Mouse (Mus musculus): ENCODE measurements around the gene Mylpf. TPM values are rescaled to one million over a fixed set of nuclear protein-coding genes. Genes with fewer than 3 reads are reported as not detected.
A peak's percentile ranks its signal among the peaks of the same experiment; 100 is the strongest.
"Not testable (repeated sequence)": the region's sequence is repeated elsewhere in the genome, so short reads cannot be mapped to it uniquely, and the experiment has no call there.

Mylpf gene
- polyA plus RNA-seq (2016; fragmentation: Nextera tagmentation; extraction: Ambion mirVana) = 40.4 and 51.1 TPM in 2 replicates

- peaks cover 15% of the 10 kb centered on the region for H3K36me3 ChIP-seq
- H3K4me3 ChIP-seq = peak within 1 kb of the TSS; percentile 75
- H3K27ac ChIP-seq = peak within 1 kb of the TSS; percentile 97
- peaks cover 1% of the 10 kb centered on the region; the same call in 1 of the 2 replicates for H3K27me3 ChIP-seq (ENCODE audit: insufficient read depth, poor library complexity, severe bottlenecking)
- peaks cover 39% of the 10 kb centered on the region for H3K4me1 ChIP-seq
- peak; percentile 98 for DNase-seq (ENCODE audit: low spot score)
- WGBS = under 1% methylated on average over 44 of the region's 44 CpGs
- no peaks in the 10 kb centered on the region for H3K9me3 ChIP-seq
These were observed at the start of gene Mylpf for GRCm38 (mm10) chr7:127208553-127209438. Mylpf (plus strand) TSS chr7:127208890.

GRCm38 (mm10) chr7:127162546-127162945 is 46.1 kb upstream of the Mylpf start:
- no peak overlapping the region for H3K4me3 ChIP-seq
- H3K27me3 ChIP-seq (ENCODE audit: insufficient read depth, poor library complexity, severe bottlenecking) = no peaks in the 10 kb centered on the region
- no peaks in the 10 kb centered on the region for H3K4me1 ChIP-seq
- 83% methylated on average over 5 of the region's 5 CpGs for WGBS
- H3K27ac ChIP-seq = no peak overlapping the region
- no peaks in the 10 kb centered on the region for H3K36me3 ChIP-seq
- no peaks in the 10 kb centered on the region for H3K9me3 ChIP-seq
- DNase-seq (ENCODE audit: low spot score) = no peak

- no peaks in the 10 kb centered on the region for H3K36me3 ChIP-seq
- no peak overlapping the region for H3K27ac ChIP-seq
- H3K4me3 ChIP-seq = no peak overlapping the region
- WGBS = 74% methylated on average over 4 of the region's 4 CpGs
- H3K27me3 ChIP-seq (ENCODE audit: insufficient read depth, poor library complexity, severe bottlenecking) = no peaks in the 10 kb centered on the region
- no peaks in the 10 kb centered on the region for H3K4me1 ChIP-seq
- no peaks in the 10 kb centered on the region for H3K9me3 ChIP-seq
- DNase-seq (ENCODE audit: low spot score) = no peak
These were observed 44.7 kb upstream of the Mylpf start for GRCm38 (mm10) chr7:127164002-127164401.

GRCm38 (mm10) chr7:127165607-127166493 is 42.8 kb upstream of the Mylpf start:
- Histone ChIP-seq H3K27me3 (ENCODE audit: insufficient read depth, poor library complexity, severe bottlenecking) (no peaks in the 10 kb centered on the region), H3K36me3 (no peaks in the 10 kb centered on the region), H3K27ac (no peak overlapping the region), H3K4me1 (no peaks in the 10 kb centered on the region), H3K4me3 (no peak overlapping the region), H3K9me3 (no peaks in the 10 kb centered on the region)
- no peak for DNase-seq (ENCODE audit: low spot score)
- 86% methylated on average over 12 of the region's 12 CpGs for WGBS

- no peaks in the 10 kb centered on the region for H3K4me1 ChIP-seq
- H3K9me3 ChIP-seq = peaks cover 2% of the 10 kb centered on the region; the same call in 1 of the 2 replicates
- no peak overlapping the region for H3K27ac ChIP-seq
- no peak overlapping the region for H3K4me3 ChIP-seq
- no peak for DNase-seq (ENCODE audit: low spot score)
- WGBS = 76% methylated on average over 5 of the region's 5 CpGs
- no peaks in the 10 kb centered on the region for H3K27me3 ChIP-seq (ENCODE audit: insufficient read depth, poor library complexity, severe bottlenecking)
- no peaks in the 10 kb centered on the region for H3K36me3 ChIP-seq
These were observed 42.2 kb upstream of the Mylpf start for GRCm38 (mm10) chr7:127166501-127166900.

- no peaks in the 10 kb centered on the region for H3K36me3 ChIP-seq
- DNase-seq (ENCODE audit: low spot score) = no peak
- no peaks in the 10 kb centered on the region for H3K27me3 ChIP-seq (ENCODE audit: insufficient read depth, poor library complexity, severe bottlenecking)
- H3K27ac ChIP-seq = no peak overlapping the region
- no peaks in the 10 kb centered on the region for H3K4me1 ChIP-seq
- no peak overlapping the region for H3K4me3 ChIP-seq
- no peaks in the 10 kb centered on the region for H3K9me3 ChIP-seq
- WGBS = 61% methylated on average over 4 of the region's 4 CpGs
These were observed 31.8 kb upstream of the Mylpf start for GRCm38 (mm10) chr7:127176937-127177336.

- 61% methylated on average over 2 of the region's 2 CpGs for WGBS
- Histone ChIP-seq H3K4me1 (no peaks in the 10 kb centered on the region), H3K4me3 (no peak overlapping the region), H3K36me3 (no peaks in the 10 kb centered on the region), H3K27ac (no peak overlapping the region), H3K27me3 (ENCODE audit: insufficient read depth, poor library complexity, severe bottlenecking) (no peaks in the 10 kb centered on the region), H3K9me3 (no peaks in the 10 kb centered on the region)
- DNase-seq (ENCODE audit: low spot score) = no peak
These were observed 27.9 kb upstream of the Mylpf start for GRCm38 (mm10) chr7:127180783-127181182.

GRCm38 (mm10) chr7:127181724-127182123 is 27.0 kb upstream of the Mylpf start:
- not testable (repeated sequence) for H3K4me3 ChIP-seq; H3K36me3 ChIP-seq; H3K27ac ChIP-seq; H3K4me1 ChIP-seq; H3K27me3 ChIP-seq (ENCODE audit: insufficient read depth, poor library complexity, severe bottlenecking); DNase-seq (ENCODE audit: low spot score); H3K9me3 ChIP-seq
- WGBS = 19% methylated on average over 3 of the region's 3 CpGs

- H3K27ac ChIP-seq = no peak overlapping the region
- WGBS = 70% methylated on average over 8 of the region's 8 CpGs
- H3K4me3 ChIP-seq = no peak overlapping the region
- no peaks in the 10 kb centered on the region for H3K27me3 ChIP-seq (ENCODE audit: insufficient read depth, poor library complexity, severe bottlenecking)
- no peaks in the 10 kb centered on the region for H3K36me3 ChIP-seq
- peaks cover 3% of the 10 kb centered on the region; the same call in 1 of the 2 replicates for H3K4me1 ChIP-seq
- no peak for DNase-seq (ENCODE audit: low spot score)
- H3K9me3 ChIP-seq = no peaks in the 10 kb centered on the region
These were observed 25.3 kb upstream of the Mylpf start for GRCm38 (mm10) chr7:127183345-127183744.

GRCm38 (mm10) chr7:127183828-127184227 is 24.9 kb upstream of the Mylpf start:
- 72% methylated on average over 6 of the region's 6 CpGs for WGBS
- Histone ChIP-seq H3K27ac (no peak overlapping the region), H3K9me3 (no peaks in the 10 kb centered on the region), H3K27me3 (ENCODE audit: insufficient read depth, poor library complexity, severe bottlenecking) (no peaks in the 10 kb centered on the region), H3K36me3 (no peaks in the 10 kb centered on the region), H3K4me1 (peaks cover 7% of the 10 kb centered on the region; the same call in 1 of the 2 replicates), H3K4me3 (no peak overlapping the region)
- DNase-seq (ENCODE audit: low spot score) = no peak

- Histone ChIP-seq H3K27ac (no peak overlapping the region), H3K4me1 (peaks cover 7% of the 10 kb centered on the region; the same call in 1 of the 2 replicates), H3K27me3 (ENCODE audit: insufficient read depth, poor library complexity, severe bottlenecking) (no peaks in the 10 kb centered on the region), H3K9me3 (no peaks in the 10 kb centered on the region), H3K4me3 (no peak overlapping the region), H3K36me3 (no peaks in the 10 kb centered on the region)
- no peak for DNase-seq (ENCODE audit: low spot score)
- 50% methylated on average over 1 of the region's 1 CpGs for WGBS
These were observed 24.0 kb upstream of the Mylpf start for GRCm38 (mm10) chr7:127184720-127185119.

GRCm38 (mm10) chr7:127185601-127186000 is 23.1 kb upstream of the Mylpf start:
- H3K4me1 ChIP-seq = peaks cover 7% of the 10 kb centered on the region; the same call in 1 of the 2 replicates
- no peaks in the 10 kb centered on the region for H3K9me3 ChIP-seq
- H3K27me3 ChIP-seq (ENCODE audit: insufficient read depth, poor library complexity, severe bottlenecking) = no peaks in the 10 kb centered on the region
- DNase-seq (ENCODE audit: low spot score) = no peak
- no peaks in the 10 kb centered on the region for H3K36me3 ChIP-seq
- no peak overlapping the region for H3K4me3 ChIP-seq
- H3K27ac ChIP-seq = no peak overlapping the region
- 50% methylated on average over 3 of the region's 3 CpGs for WGBS

- Histone ChIP-seq H3K27ac (no peak overlapping the region), H3K4me1 (peaks cover 7% of the 10 kb centered on the region; the same call in 1 of the 2 replicates), H3K4me3 (no peak overlapping the region), H3K36me3 (peaks cover 13% of the 10 kb centered on the region), H3K9me3 (no peaks in the 10 kb centered on the region), H3K27me3 (ENCODE audit: insufficient read depth, poor library complexity, severe bottlenecking) (no peaks in the 10 kb centered on the region)
- 62% methylated on average over 10 of the region's 10 CpGs for WGBS
- no peak for DNase-seq (ENCODE audit: low spot score)
These were observed 21.3 kb upstream of the Mylpf start for GRCm38 (mm10) chr7:127187351-127187750.
